Mouse (Mus musculus) liver, adult 10 weeks (tissue): ENCODE results near the gene Bicd1. TPM values are rescaled to one million over a fixed set of nuclear protein-coding genes. Genes with fewer than 3 reads are reported as not detected.

Experiments used
- polyA plus RNA-seq: library from polyadenylated mRNA; stranded (reverse); fragments of 350-450 nt; fragmentation: Illumina TruSeq; extraction: RNeasy Lipid Tissue Mini Kit (QIAGEN cat#74804); gene quantifications from one replicate; pipeline ENCODE4 v1.2.3, GENCODE M21; 2014; ENCODE audit warnings: low read depth, low replicate concordance

Gene Bicd1
- polyA plus RNA-seq: 0.13 TPM

DNA sequence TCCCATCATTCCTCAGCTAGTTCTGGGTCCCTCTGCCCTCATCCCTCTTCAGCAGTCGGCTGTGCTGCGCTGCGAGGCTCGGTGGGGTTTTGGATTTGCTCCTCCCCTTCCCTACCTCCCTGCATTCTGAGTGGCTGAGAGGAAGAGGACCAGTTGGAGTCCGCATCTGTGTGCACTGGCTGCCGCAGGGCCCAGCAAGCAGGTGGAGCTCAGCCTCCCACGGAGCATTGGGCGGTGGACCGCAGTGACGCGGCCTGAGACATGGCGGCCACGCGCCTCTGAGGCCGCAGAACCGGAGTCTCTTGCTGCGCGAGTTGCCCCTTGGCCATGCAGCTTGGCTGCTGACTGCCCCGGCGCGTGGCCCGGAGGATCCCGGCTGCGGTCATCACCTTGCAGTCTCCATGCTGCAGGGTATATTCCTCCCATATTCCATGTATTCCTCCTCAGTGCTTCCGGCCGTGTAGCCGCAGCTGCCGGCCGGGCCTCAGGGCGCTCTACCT, at the start of gene Bicd1:
Gene Bicd1 (plus strand): TSS at position 54 of the 500 bp plus-strand sequence.

Other genes starting within 250 kb of the Bicd1 start
- gene Amn1, start 220.2 kb upstream of the Bicd1 start, polyA plus RNA-seq: 15.5 TPM
- 12.1 TPM for gene Resf1, start 99.5 kb upstream of the Bicd1 start, polyA plus RNA-seq